Mouse (Mus musculus): ENCODE data around the gene Zfp235.

DNA sequence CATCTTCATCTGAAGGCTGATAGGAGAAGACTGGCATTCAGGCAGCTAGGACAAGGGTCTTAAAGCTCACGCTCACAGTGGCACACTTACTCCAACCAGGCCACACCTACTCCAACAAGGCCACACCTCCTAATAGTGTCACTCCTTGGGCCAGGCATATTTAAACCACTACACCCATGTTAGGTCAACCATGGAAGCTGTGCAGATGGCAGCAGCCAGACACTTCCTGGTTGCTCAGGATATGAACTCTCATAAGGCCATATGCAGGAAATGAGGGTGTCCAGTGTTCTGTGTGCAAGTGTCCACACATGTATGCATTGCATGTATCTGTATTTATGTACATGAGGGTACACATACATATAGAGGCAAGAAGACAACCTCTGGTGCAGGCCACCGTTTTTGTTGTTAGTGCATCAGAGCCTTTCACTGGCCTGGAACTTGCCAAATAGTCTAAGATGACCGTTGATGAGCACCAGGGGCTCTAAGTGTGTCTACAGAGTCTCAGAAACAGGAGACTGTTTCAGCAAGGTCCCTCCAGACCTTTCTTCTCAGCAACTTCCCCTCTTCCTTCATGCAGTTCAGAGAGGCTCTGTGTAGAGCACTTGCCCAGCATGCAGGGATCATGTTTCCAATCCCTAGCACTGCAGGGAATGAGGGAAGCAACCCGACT, 55.1 kb downstream of the Zfp235 start:
- TF ChIP-seq CTCF (IDR thresholded peaks at IDR 0.05) = no peak
- TF ChIP-seq EP300 (IDR thresholded peaks at IDR 0.05) = no peak
